11 mouse cellular contexts compared by ENCODE assay signal in the genomic region with DNA sequence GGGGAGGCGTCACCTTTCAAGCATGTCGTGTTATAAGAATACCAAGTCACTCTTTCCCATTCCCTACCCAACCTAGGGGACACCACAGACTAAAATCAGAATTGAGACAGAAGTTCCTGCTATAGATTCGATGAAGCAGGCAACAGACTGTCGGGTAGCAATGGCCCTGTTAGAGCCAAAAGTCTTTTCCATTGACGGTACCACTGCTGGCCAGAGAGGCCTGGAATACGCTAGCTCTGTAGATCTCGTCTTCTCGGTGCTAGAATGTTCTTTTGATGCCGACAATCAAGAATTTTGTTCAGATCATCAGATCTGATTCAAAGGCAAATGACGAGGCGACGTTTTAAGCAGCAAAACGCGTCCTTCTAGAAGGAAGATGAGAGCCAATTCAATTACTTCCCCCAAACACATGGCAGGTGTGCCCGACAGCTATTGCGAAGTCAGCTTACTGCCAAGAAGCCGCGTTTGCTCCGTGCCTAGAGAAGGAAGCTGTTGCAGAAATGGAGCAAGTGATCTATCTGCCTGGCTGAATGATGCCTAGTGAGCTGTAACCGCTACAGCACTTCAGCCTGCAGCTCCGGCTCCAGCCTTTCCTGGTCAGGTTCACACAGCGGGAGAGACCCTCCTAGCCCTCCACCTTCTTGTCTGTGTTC.
A peak's percentile ranks its signal among the peaks of the same experiment; 100 is the strongest.
DNase-seq lines count a peak whose midpoint lies in the region; ATAC-seq and TF ChIP-seq lines count a peak whose summit lies in the region.
"Had no signal": no experiment of that assay in that cellular context is flagged by ENCODE, and none has a peak within 500 bp of the region (broad histone marks: within the 10 kb centered on the region; RNA-seq: fewer than 3 reads in every experiment).

No protein-coding gene starts in this region.

- no peak for TF ChIP-seq CTCF in forebrain, postnatal 0 days (IDR thresholded peaks at IDR 0.05; ENCODE audit: low read depth)

- no peak overlapping the region for H3K4me3 ChIP-seq in kidney, embryonic 16.5 days (ENCODE audit: low read length)
- H3K4me3 ChIP-seq in forebrain, postnatal 0 days (ENCODE audit: low read depth, low read length) = no peak overlapping the region
- no peak overlapping the region for H3K4me3 ChIP-seq in limb, embryonic 10.5 days
- H3K4me3 ChIP-seq: liver, embryonic 15.5 days had no signal

- WGBS in kidney, embryonic 16.5 days = 81% methylated on average over 22 of the region's 22 CpGs
- WGBS in forebrain, postnatal 0 days = 64% methylated on average over 22 of the region's 22 CpGs
- 93% methylated on average over 22 of the region's 22 CpGs for WGBS in limb, embryonic 10.5 days

- H3K27ac ChIP-seq in kidney, embryonic 16.5 days (ENCODE audit: low read length) = no peak overlapping the region
- 0 out of 2 replicates have a peak overlapping the region, but pooled peaks have one; percentile 52 for H3K27ac ChIP-seq in forebrain, postnatal 0 days (ENCODE audit: low read depth, low read length)
- no peak overlapping the region for H3K27ac ChIP-seq in limb, embryonic 10.5 days
- H3K27ac ChIP-seq: liver, embryonic 15.5 days had no signal

- H3K36me3 ChIP-seq in kidney, embryonic 16.5 days (ENCODE audit: insufficient read depth, low read length) = no peaks in the 10 kb centered on the region
- no peaks in the 10 kb centered on the region for H3K36me3 ChIP-seq in forebrain, postnatal 0 days (ENCODE audit: insufficient read depth)
- H3K36me3 ChIP-seq in limb, embryonic 10.5 days = no peaks in the 10 kb centered on the region
- H3K36me3 ChIP-seq: liver, embryonic 15.5 days had no signal

- no peak overlapping the region for H3K9ac ChIP-seq in kidney, embryonic 16.5 days (replicated peaks; ENCODE audit: low read length)
- no peak overlapping the region for H3K9ac ChIP-seq in forebrain, postnatal 0 days
- H3K9ac ChIP-seq: liver, embryonic 15.5 days had no signal

- no peak for ATAC-seq in kidney, embryonic 16.5 days (ENCODE audit: low FRiP score, low TSS enrichment)
- ATAC-seq in forebrain, postnatal 0 days = peak; percentile 83
- ATAC-seq: inflammation-experienced regulatory T-cells, adult 6 months had no signal

- H3K4me1 ChIP-seq in kidney, embryonic 16.5 days (ENCODE audit: insufficient read depth, low read length) = 0 out of 2 replicates have a peak, but pooled peaks cover 4% of the 10 kb centered on the region
- peaks cover 4% of the 10 kb centered on the region; the same call in 1 of the 2 replicates for H3K4me1 ChIP-seq in forebrain, postnatal 0 days (ENCODE audit: insufficient read depth)
- H3K4me1 ChIP-seq in limb, embryonic 10.5 days = no peaks in the 10 kb centered on the region
- H3K4me1 ChIP-seq: liver, embryonic 15.5 days had no signal

- no peak overlapping the region for H3K4me2 ChIP-seq in kidney, embryonic 16.5 days (replicated peaks; ENCODE audit: low read depth, low read length)
- H3K4me2 ChIP-seq in forebrain, postnatal 0 days (ENCODE audit: low read depth) = peak overlapping the region; percentile 8; the same call in 1 of the 2 replicates
- H3K4me2 ChIP-seq: liver, embryonic 15.5 days had no signal

- no peaks in the 10 kb centered on the region for H3K27me3 ChIP-seq in kidney, embryonic 16.5 days (ENCODE audit: insufficient read depth, low read length)
- no peaks in the 10 kb centered on the region for H3K27me3 ChIP-seq in forebrain, postnatal 0 days (ENCODE audit: insufficient read depth, low read length)
- no peaks in the 10 kb centered on the region for H3K27me3 ChIP-seq in limb, embryonic 10.5 days (ENCODE audit: low read depth, poor library complexity, severe bottlenecking)
- H3K27me3 ChIP-seq: liver, embryonic 15.5 days had no signal

- H3K9me3 ChIP-seq in kidney, embryonic 16.5 days (ENCODE audit: low read length) = no peaks in the 10 kb centered on the region
- H3K9me3 ChIP-seq in forebrain, postnatal 0 days (ENCODE audit: low read length) = no peaks in the 10 kb centered on the region
- H3K9me3 ChIP-seq in limb, embryonic 10.5 days (replicated peaks) = no peaks in the 10 kb centered on the region
- H3K9me3 ChIP-seq: liver, embryonic 15.5 days had no signal

- DNase-seq in kidney, postnatal 4 days = peak; percentile 3 to 6
- DNase-seq in forebrain, postnatal 0 days = peak; percentile 79
- DNase-seq in layer of hippocampus, postnatal 36 days = peak; percentile 42 to 45
- DNase-seq in right cerebral cortex, postnatal 4 days = peak; percentile 28
- DNase-seq in lung, postnatal 14 days = no peak
- DNase-seq in lung, postnatal 25 days (ENCODE audit: low spot score) = no peak
- no peak for DNase-seq in limb, embryonic 10.5 days (ENCODE audit: low spot score)
- DNase-seq: spleen, adult 18-20 months had no signal

Comparison
In these comparisons a context has a peak if more than half of its experiments do, and no peak if none do; other contexts are left out.
1. DNase-seq: peak in kidney, postnatal 4 days (2 of 2), forebrain, postnatal 0 days (single experiment), layer of hippocampus, postnatal 36 days (2 of 2) and right cerebral cortex, postnatal 4 days (single experiment); none in lung, postnatal 14 days (single experiment), lung, postnatal 25 days (single experiment) and limb, embryonic 10.5 days (single experiment).